Mouse (Mus musculus): Measurements from ENCODE around the gene Camsap3. TPM values are rescaled to one million over a fixed set of nuclear protein-coding genes. Genes with fewer than 3 reads are reported as not detected.

The Camsap3 gene
- total and polyA plus RNA-seq, 2 experiments from 2014 or later = 42.4 to 103 TPM

DNA sequence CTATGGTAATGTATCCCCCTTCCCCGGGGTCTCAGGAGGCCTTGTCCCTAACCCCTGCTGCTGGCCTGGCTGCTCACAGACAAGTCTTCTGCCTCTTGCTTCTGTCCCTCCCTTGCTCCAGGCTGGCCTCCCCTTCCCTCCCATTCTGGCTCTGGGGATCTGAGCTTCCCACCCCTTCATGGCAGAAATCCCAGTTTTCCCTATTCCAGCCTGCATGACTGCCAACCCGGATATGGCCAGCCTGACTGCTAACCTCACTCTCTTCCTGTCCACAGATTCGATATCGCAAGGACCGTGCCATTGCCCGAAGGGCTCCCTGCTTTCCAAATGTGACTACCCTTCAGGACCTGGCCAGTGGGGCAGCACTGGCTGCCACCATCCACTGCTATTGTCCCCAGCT lies 13.3 kb downstream of the Camsap3 start:
- Histone ChIP-seq H3K4me2 (ENCODE audit: low read depth) (no peak overlapping the region), H3K9me3 (ENCODE audit: low read length) (no peaks in the 10 kb centered on the region), H3K9ac (no peak overlapping the region), H3K27ac (ENCODE audit: low read depth, low read length) (no peak overlapping the region), H3K4me3 (ENCODE audit: low read depth, low read length) (no peak overlapping the region), H3K4me1 (ENCODE audit: insufficient read depth) (no peaks in the 10 kb centered on the region), H3K36me3 (ENCODE audit: insufficient read depth) (peaks cover 69% of the 10 kb centered on the region), H3K27me3 (ENCODE audit: insufficient read depth, low read length) (no peaks in the 10 kb centered on the region)
- WGBS = 94% methylated on average over 6 of the region's 6 CpGs
- no peak for TF ChIP-seq CTCF (IDR thresholded peaks at IDR 0.05; ENCODE audit: low read depth)
- no peak for DNase-seq
- no peak for ATAC-seq

DNA sequence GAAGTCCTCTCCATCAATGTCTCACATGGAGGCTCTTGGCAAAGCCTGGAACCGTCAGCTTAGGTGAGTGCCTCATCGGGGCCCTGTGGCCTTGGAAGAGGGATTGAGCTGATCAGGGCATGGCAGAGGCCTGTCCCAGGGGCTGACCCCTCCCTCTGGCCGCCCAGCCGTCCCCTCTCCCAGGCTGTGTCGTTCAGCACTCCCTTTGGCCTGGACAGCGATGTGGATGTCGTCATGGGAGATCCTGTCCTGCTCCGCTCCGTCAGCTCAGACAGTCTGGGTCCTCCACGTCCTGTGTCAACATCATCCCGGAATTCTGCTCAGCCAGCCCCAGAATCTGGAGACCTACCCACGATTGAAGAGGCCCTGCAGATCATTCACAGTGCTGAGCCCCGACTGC lies 16.3 kb downstream of the Camsap3 start:
- DNase-seq = no peak
- Histone ChIP-seq H3K27me3 (ENCODE audit: insufficient read depth, low read length) (no peaks in the 10 kb centered on the region), H3K4me1 (ENCODE audit: insufficient read depth) (no peaks in the 10 kb centered on the region), H3K27ac (ENCODE audit: low read depth, low read length) (no peak overlapping the region), H3K4me3 (ENCODE audit: low read depth, low read length) (no peak overlapping the region), H3K36me3 (ENCODE audit: insufficient read depth) (peaks cover 88% of the 10 kb centered on the region), H3K4me2 (ENCODE audit: low read depth) (no peak overlapping the region), H3K9ac (no peak overlapping the region), H3K9me3 (ENCODE audit: low read length) (no peaks in the 10 kb centered on the region)
- WGBS = 83% methylated on average over 13 of the region's 13 CpGs
- TF ChIP-seq CTCF (IDR thresholded peaks at IDR 0.05; ENCODE audit: low read depth) = no peak
- no peak for ATAC-seq

DNA sequence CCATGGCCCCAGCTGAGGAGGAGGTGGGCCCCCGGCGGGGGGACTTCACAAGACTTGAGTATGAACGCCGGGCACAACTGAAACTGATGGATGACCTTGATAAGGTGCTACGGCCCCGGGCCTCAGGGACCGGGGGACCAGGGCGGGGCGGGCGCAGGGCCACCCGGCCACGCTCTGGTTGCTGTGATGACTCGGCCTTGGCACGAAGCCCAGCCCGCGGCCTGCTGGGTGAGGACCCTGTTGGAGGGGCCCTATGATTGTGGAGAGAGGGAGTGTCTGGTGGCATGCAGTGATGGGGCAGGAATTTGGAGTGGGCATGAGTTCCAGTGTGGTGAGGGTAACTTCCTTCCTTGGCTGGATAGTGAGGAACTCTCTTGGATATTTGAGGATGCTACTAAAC lies 19.5 kb downstream of the Camsap3 start:
- Histone ChIP-seq H3K9me3 (ENCODE audit: low read length) (no peaks in the 10 kb centered on the region), H3K27me3 (ENCODE audit: insufficient read depth, low read length) (no peaks in the 10 kb centered on the region), H3K4me1 (ENCODE audit: insufficient read depth) (no peaks in the 10 kb centered on the region), H3K27ac (ENCODE audit: low read depth, low read length) (no peak overlapping the region), H3K36me3 (ENCODE audit: insufficient read depth) (peaks cover 95% of the 10 kb centered on the region), H3K9ac (no peak overlapping the region), H3K4me3 (ENCODE audit: low read depth, low read length) (no peak overlapping the region), H3K4me2 (ENCODE audit: low read depth) (no peak overlapping the region)
- DNase-seq (no peak), ATAC-seq (no peak)
- WGBS = 82% methylated on average over 16 of the region's 16 CpGs
- no peak for TF ChIP-seq CTCF (IDR thresholded peaks at IDR 0.05; ENCODE audit: low read depth)

DNA sequence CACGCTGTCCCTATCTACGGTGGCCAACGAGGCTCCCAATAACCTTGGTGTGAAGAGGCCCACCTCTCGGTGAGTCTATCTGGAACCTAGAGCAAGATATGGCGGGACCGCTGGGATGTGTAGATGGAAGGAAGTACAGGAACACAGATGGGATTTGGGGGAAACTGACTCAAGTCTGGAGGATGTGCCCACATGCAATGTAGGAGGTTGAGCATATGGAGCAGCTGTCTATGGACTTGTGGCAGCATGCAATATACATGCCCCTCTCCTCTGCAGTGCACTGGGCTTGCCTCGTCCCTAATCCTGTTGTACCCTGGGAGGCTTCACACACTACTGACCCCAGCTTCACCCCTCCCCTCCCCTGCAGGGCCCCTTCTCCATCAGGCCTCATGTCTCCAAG lies 20.7 kb downstream of the Camsap3 start:
- Histone ChIP-seq H3K9ac (no peak overlapping the region), H3K4me1 (ENCODE audit: insufficient read depth) (no peaks in the 10 kb centered on the region), H3K4me2 (ENCODE audit: low read depth) (no peak overlapping the region), H3K4me3 (ENCODE audit: low read depth, low read length) (no peak overlapping the region), H3K27me3 (ENCODE audit: insufficient read depth, low read length) (no peaks in the 10 kb centered on the region), H3K27ac (ENCODE audit: low read depth, low read length) (no peak overlapping the region), H3K36me3 (ENCODE audit: insufficient read depth) (peaks cover 95% of the 10 kb centered on the region), H3K9me3 (ENCODE audit: low read length) (no peaks in the 10 kb centered on the region)
- TF ChIP-seq CTCF (IDR thresholded peaks at IDR 0.05; ENCODE audit: low read depth) = no peak
- ATAC-seq (no peak), DNase-seq (no peak)
- WGBS = 91% methylated on average over 7 of the region's 7 CpGs

DNA sequence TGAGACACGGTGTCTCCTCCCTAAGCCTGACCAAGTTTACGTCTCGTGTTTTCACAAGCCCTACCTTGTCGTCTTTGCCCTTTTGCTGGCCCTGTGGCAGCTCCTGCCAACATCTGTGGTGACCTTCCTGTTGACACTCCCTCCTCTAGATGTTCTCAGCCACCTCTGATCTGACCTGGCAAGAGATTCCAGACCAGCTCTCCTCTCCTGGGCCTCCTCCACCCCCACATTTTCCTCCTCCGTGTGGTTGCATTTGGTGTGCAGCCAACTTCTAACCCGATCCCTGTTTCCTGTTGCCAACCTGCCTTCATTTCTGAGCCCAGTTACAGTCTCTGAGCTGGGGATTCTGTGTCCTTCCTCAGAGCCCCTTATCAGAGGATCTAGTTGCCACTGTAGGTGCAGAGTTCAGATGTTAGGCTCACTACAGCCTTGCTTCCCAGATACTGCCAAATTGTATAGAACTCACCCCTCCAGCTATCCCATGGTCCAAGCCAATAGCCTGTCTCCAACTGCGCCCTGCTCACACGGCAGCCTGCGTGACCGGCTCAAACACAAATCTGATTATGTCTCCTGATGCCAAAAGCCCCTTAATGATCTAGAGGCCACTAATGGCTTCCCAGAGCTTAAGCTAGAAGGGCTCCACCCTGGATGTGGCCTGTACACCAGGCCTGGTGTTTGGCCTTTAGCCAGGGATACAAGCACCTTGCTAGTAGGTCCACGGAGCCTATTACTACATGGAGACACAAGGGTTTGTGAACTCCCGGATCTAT lies 22.1 kb downstream of the Camsap3 start:
- Histone ChIP-seq H3K4me3 (ENCODE audit: low read depth, low read length) (no peak overlapping the region), H3K27me3 (ENCODE audit: insufficient read depth, low read length) (no peaks in the 10 kb centered on the region), H3K36me3 (ENCODE audit: insufficient read depth) (peaks cover 95% of the 10 kb centered on the region), H3K9ac (no peak overlapping the region), H3K27ac (ENCODE audit: low read depth, low read length) (no peak overlapping the region), H3K4me2 (ENCODE audit: low read depth) (no peak overlapping the region), H3K9me3 (ENCODE audit: low read length) (no peaks in the 10 kb centered on the region), H3K4me1 (ENCODE audit: insufficient read depth) (no peaks in the 10 kb centered on the region)
- WGBS = 82% methylated on average over 12 of the region's 12 CpGs
- ATAC-seq = peak; percentile 10; the same call in 1 of the 2 replicates
- DNase-seq = no peak
- no peak for TF ChIP-seq CTCF (IDR thresholded peaks at IDR 0.05; ENCODE audit: low read depth)

DNA sequence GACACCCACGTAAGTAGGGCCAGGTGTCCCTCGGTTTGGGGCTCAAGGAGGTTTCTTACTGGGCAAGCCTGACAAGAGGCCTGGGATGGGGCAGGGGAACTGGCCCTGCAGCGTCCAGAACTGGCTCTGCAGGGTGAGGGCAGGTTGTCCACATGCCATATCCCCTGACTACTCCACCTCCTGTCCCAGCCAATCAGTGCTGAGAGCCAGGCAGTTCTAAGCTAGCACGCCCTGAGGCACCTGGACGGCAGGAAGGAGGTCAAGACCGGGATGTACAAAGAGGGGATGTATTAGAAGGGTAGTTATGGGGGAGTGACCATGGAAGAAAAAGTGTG lies 22.7 kb downstream of the Camsap3 start:
- H3K36me3 ChIP-seq (ENCODE audit: insufficient read depth) = peaks cover 95% of the 10 kb centered on the region
- H3K4me1 ChIP-seq (ENCODE audit: insufficient read depth) = no peaks in the 10 kb centered on the region
- no peaks in the 10 kb centered on the region for H3K9me3 ChIP-seq (ENCODE audit: low read length)
- no peak overlapping the region for H3K9ac ChIP-seq
- no peaks in the 10 kb centered on the region for H3K27me3 ChIP-seq (ENCODE audit: insufficient read depth, low read length)
- WGBS = 86% methylated on average over 6 of the region's 6 CpGs
- no peak for DNase-seq
- TF ChIP-seq CTCF (IDR thresholded peaks at IDR 0.05; ENCODE audit: low read depth) = no peak
- H3K27ac ChIP-seq (ENCODE audit: low read depth, low read length) = no peak overlapping the region
- no peak overlapping the region for H3K4me3 ChIP-seq (ENCODE audit: low read depth, low read length)
- ATAC-seq = no peak
- H3K4me2 ChIP-seq (ENCODE audit: low read depth) = no peak overlapping the region

DNA sequence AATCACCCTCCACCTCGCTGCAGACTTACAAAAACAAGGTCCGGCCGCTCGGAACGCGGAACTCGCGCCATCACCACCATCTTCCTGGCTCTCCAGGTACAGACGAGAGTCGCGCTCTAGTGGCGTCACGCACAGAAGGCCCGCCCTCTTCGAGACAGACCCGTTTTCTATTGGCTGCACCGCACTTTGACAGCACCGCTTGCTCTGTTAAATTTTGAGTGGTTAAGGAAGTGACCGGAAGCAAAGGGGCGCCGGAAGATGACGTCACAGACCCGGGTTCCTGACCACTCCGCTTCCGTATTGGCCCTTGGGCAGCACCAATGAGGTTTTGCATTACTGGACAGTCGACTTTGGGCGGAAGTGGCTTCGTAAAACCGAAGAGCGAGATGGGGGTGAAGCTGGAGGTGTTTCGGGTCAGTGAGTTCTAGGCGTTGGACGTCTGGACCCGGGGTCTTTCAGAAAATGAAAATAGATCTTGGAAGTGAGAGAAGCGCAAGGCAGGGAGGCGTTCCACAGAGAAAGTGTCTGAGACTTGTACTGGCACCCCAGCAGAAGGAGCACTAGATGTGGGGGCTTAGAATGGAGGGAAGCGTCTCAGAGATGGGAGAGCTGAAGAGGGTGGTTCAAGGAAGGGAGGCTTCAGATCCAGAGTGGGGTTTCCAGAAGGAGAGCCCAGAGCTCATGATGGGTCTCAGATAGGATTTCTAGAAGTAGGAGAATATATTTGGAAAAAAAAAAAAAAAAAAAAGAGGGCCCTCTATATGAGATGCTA lies 34.3 kb downstream of the Camsap3 start, which contains the start of the genes Xab2 and Pet100:
Xab2 (minus strand) TSS at position 118 of the 772 bp plus-strand sequence.
Pet100 (plus strand) TSS at position 350 of the 772 bp plus-strand sequence.
- ATAC-seq (peak; percentile 98), DNase-seq (peak; percentile 100)
- Histone ChIP-seq H3K36me3 (ENCODE audit: insufficient read depth) (peaks cover 15% of the 10 kb centered on the region), H3K27ac (ENCODE audit: low read depth, low read length) (no peak within 1 kb of the TSS), H3K4me3 (ENCODE audit: low read depth, low read length) (peak within 1 kb of the TSS; percentile 99), H3K9me3 (ENCODE audit: low read length) (no peaks in the 10 kb centered on the region), H3K9ac (peak within 1 kb of the TSS; percentile 70), H3K4me2 (ENCODE audit: low read depth) (peak within 1 kb of the TSS; percentile 86), H3K27me3 (ENCODE audit: insufficient read depth, low read length) (no peaks in the 10 kb centered on the region), H3K4me1 (ENCODE audit: insufficient read depth) (peaks cover 13% of the 10 kb centered on the region)
- no peak for TF ChIP-seq CTCF (IDR thresholded peaks at IDR 0.05; ENCODE audit: low read depth)
- WGBS = under 1% methylated on average over 37 of the region's 37 CpGs

Data from forebrain, postnatal 0 days (tissue).